Mouse (Mus musculus) layer of hippocampus, adult 11-12 months (tissue): ENCODE results near the gene Ppp1r27.
A peak's percentile ranks its signal among the peaks of the same experiment; 100 is the strongest.
"Not testable (repeated sequence)": the region's sequence is repeated elsewhere in the genome, so short reads cannot be mapped to it uniquely, and the experiment has no call there.

ENCODE experiments used
- DNase-seq: peaks from one replicate; pipeline ENCODE4 v3.0.0; 2022; ENCODE audit warnings: low spot score

Gene Ppp1r27

DNA sequence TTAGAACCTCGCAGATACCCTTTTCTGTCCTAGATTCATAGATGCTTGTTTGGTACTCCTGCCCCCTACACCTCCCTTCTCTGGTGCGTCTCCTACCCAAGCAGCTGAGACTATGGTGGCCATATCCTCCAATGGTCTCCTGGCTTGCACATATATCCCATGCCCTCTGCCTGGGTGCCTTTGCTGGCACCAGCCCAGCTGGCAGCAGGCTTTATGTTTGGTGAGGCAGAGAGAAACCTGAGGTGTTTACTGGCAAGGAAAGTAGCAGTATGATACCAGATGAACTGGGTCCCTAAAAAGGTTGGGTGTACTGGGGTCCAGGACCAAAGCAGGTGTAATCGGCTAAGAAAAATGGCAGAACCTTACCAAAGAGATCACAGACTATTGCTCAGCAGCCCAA lies 5.0 kb downstream of the Ppp1r27 start:
- DNase-seq, result no peak

DNA sequence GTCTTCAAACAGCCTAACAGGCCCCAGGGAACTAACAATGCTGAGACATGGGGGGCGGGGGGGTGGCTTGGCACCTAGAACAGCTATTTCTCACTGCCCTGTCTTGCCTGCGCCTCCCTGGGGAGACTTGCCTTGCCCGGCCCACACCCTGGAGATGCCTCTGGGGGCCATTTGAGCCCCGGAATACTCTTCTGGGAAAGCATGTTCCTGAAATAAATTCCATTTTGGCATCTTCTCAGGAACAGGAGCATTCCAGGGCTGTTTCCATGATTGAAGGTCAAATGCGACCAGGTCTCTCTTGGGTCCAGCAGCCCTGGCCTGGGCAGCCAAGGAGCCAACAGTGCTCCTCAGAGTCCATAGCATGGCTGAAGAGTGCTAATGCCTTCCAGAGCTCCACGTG lies 8.6 kb downstream of the Ppp1r27 start:
- no peak for DNase-seq

DNA sequence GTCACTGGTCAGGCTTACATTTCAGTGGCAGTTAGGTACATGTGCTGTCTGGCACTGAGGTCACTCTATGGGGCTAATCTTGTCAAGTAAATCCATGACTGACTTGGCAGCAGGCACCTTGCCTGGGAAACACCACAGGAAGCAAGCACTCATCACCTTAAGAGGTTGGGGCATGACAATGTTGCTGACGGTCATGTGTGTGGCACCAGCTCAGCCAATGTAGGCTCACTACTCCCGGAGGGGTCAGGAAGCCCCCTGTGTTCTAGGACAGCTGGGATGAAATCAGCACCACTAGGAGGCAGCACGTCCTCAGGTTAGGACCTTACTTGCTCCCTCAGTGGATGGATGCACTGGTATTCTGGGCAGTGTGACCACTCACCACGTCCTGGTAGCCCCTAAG lies 9.0 kb downstream of the Ppp1r27 start:
- DNase-seq, result no peak

DNA sequence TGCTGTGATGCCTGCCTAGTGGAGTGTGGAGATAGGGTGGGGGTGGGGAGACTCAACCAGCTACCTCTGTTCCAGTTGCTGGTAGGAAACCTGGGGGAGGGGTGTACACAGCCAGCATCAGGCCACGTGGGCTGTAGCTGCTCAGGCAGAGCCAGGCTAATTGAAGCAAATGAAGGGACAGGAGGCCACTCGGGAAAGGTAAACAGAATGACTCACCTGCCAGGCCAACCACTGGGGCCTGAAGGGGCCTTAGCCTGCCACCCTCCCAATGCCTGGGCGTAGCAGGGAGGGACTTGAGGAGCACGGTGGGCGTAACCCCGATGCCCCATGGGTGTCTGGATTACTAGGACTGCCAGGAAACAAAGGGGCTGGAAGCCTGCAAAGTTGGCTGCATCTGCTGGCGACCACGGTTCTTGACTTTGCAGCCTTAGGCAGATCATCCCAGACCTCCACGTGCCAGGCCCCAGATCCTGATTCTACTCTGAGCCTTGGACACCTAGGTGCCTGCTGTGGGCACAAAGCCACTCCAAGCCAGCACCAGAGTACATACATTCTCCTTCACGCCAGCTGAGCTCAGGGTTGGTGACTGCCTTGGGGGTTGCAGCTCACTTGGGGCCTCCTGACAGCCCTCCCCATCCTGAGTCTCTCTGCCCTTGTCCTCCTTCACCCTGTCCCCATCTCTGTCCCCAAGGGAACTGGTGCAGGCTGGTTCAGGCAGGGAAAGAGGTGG lies 11.5 kb downstream of the Ppp1r27 start:
- DNase-seq, result no peak

DNA sequence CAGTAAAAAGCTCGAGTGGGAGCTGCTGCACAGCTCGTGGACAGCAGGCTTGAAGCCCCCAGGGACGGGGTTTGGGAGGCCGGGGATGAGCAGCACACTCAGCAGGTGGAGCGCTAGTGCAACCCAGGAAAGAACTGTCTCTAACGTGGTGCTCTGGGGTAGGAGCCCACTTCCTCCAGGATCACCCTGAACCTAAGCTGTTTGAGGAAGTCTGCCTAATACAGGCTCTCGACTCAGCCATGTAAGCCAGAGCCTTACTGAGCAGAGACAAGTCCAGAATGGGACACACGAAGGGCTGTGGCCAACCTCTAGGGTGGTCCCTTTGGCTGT lies 12.0 kb downstream of the Ppp1r27 start:
- DNase-seq, result no peak

DNA sequence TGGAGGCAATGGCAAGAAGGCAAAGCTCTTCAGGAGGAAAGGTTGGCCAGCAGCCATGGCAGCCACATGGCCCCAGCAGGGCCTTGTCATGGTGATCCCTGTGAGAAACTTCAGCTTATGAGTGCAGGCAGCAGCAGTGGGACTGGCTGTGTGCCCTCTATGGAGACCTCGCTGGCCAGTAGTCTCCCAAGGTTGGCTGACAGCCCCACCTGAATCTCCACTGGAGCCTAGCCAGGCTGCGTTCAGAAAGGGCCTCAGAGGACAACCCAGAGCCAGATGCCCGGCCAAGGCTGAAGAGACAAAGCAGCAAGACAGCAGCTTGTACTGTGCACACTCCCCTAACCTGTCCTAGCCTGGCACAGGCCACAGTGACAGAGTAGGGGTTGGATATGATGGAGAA lies 12.4 kb downstream of the Ppp1r27 start:
- no peak for DNase-seq

DNA sequence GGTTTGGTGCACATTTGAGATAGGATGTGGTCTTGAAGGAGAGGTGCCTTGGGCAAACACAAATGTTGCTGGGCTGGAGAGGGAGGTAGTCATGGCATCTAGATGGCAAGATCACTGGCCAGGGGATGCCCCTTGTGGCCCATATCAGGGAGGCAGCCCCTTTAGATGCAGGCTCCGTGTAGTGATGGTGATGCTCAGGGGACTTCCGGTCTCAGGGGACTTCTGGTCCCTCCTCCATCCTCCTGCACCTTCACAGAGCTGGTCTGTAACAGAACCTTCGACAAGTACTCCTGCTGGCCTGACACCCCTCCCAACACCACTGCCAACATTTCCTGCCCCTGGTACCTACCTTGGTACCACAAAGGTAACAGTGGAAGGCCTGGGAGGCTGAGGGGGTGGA lies 15.1 kb downstream of the Ppp1r27 start:
- DNase-seq, result no peak

DNA sequence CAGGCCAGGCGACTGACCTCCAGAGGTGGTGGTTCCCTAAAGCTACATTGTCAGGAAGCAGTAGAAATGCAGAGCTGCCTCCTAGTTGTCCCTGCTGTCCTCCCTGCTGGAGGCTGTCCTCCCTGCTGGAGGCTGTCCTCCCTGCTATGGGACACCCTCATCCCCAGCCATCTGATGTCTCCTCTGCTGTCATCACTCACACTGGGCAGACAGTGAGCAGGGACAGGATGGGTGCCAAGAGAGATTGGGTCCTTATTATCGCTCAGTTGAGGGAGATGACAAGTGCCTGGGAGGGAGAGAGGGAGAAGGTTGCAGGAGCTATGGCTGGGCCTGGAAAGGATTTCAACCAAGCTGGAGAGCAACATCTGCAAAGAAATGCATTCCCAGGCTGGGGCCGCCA lies 15.8 kb downstream of the Ppp1r27 start:
- DNase-seq, result no peak

DNA sequence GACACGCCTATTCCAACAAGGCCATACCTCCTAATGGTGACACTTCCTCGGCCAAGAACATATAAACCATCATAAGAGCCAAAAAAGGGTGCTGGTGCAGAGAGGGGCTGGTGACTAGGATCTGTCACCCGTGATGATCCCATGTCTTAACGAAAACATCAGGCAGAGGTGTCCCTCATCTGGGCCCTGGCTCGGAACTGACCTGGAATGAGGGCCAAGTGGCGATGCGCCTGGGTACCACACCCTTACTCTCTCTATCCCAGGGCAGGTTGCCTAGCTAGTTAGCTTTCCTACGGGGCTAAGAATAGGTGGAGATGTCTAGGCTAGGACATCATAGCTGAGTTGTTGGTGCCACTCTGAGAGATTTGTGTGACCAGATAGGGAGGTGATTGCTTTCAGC lies 16.8 kb downstream of the Ppp1r27 start:
- DNase-seq, result no peak

DNA sequence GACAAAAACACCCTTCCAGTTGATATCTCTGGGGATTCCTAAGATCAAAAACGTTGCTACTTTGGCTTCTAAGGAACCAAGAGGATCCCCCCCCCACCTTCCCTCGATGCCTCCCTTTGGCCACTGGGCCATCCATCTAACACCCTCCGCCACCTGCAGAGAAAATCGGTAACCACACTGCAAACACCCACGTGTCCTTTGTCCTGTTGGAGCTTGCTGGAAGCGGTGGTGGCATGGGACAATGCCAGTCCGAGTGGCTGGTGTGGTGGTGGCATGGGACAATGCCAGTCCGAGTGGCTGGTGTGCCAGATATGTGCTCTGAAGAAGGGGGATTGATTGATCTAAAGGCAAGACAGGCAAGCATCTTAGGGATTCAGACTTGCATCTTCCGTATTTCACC lies 19.3 kb downstream of the Ppp1r27 start:
- DNase-seq, result no peak

DNA sequence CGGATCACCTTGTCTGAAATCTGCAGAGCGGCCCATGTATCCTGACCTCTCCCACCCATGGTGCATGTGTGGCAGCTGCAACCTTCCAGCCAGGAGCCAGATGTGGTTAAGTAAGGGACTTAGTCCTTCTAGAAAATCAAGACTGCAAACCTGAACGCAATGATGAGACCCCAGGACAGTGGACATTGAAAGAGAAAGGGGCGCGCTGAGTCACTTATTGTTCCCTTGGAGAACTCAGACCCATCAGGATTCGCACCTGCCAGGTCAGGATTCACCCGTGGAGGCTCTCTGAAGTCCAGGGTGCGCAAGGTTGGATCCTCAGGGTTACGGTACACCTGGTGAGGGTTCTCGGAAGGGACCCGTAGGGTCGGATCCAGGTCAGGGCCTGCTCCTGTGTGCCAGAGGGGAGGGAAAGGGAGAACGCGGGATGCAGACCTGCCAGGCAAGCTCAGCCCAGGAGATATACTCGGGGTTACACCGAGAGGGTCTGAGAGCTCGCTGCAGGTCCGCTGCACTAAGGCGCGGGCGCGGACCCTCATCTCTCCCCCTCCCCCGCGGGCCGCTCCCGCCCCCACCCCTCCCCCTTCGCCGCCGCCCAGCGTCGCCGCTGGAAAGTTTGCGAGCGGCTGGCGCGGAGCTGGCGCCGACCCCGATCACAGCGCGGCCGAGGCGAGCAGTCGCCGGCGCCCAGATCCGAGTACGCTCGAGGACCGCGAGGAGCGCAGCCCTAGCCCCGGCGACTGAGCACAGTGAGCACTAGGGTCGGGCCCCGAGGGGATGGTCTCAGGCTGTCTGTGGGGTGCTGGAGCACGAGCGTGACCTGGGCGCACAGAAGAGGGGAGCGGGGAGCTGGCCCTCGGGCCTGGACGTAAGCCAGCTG lies 20.6 kb downstream of the Ppp1r27 start, which contains the start of gene Gcgr:
Gene Gcgr, plus strand, starts transcription at position 615 of the 880 bp plus-strand sequence.
- no peak for DNase-seq

DNA sequence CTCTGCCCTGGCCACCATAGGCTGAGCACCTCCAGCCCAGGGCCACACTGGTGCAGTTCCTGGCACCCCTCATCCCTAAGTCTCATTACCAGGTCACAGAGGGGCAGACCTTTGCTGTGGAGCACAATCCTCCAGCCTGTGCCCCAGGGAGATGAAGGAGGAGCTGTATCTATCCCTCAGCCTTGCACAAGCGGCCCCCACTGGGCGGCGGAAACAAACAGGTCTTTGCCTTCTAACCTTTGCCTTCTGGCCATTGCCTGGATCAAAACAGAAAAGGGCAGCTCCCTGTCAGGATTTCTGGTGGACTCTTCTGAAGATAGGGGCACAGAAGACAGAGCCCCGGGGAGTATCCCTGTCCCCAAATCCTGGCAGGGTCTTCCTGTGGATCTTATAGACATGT lies 22.0 kb downstream of the Ppp1r27 start:
- no peak for DNase-seq

DNA sequence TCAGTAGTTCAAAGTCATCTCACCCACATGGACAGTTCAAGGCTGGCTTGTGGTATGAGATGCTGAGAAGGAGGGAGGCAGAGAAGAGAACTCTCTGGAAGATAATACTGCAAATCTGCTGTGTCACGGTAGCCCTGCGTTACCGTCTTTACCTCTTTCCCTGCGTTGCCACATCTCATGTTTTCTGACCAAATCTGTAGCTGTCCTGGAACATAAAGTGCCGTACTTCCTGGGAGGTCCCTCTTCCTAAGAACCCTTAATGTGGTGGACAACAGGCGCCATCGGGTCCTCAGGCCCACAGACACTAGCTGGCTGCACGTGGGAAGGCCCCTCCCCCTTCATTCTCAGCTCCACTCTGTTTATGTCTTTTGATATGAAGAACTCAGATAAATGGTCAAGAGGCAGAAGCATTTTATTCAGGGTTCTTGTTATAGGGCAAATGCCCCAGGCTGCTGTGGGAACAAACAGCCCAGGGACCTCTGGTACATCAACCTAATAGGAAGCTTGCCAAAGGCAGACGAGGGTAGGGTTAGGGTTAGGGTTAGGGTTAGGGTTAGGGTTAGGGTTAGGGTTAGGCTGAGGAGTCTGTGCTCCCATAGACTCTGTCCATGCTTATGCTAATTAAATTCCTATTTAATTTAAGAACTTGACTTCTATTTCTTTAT lies 23.1 kb downstream of the Ppp1r27 start:
- no peak for DNase-seq

DNA sequence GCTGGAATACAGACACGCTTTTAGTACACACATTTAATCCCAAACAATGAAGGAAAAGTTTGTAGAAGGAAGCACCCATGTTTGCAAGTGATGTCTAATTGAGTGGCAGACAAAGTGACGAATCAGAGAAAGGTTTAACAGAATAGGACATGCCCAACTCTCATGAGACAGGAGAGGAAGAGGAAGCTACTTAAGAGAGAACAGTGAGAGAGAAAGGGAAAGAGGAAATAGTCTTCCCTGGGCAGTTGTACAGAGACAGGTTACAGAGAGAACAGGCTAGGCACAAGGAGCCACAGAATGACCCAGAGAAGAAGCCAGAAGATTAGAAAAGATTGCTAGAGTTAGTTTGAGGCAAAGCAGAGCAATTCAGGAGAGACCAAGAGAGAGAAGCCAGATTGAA lies 25.0 kb downstream of the Ppp1r27 start:
- no peak for DNase-seq

DNA sequence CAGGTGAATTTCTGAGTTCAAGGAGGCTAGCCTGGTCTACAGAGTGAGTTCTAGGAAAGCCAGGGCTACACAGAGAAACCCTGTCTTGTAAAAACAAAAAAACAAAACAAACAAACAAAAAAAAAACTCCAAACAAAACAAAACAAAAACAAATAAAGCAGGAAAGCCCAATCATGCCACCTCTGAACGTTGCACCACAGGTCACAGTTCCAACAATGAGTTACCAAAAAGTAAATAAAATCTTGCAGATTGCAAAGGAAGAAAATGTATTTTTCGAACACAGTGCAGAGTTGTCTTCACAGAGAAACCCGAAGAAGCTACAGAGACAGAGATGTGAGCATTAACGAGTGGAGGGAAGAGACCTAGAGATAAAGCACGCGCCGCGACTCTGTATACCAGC lies 28.4 kb downstream of the Ppp1r27 start:
- DNase-seq, result no peak

DNA sequence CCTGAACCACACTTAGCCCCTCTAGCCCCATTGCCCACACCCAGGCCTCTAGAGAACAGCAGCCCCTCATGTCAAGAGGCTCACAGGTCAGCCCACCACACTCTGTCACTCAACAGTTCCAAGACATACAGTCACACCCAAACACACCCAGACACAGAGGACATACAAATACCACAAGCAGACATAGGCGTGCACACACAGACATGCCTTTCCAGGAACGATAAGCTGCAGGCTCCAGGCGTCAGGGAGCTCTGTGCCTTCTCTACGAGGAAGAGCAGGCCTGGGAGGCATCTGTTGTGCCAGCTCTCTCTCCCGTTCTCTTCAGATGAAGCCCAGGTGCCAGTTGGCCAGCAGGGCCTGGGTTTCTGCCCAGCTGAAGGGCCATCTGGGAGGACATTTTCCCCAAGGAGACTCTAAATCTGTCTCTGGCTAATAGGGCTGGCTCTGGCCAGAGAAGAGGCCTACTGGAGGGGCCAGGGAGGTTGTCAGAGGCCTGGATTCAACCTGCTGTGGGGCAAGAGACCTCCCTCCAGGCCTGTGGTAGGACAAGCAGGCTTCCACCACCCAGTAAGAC lies 29.9 kb downstream of the Ppp1r27 start:
- no peak for DNase-seq

DNA sequence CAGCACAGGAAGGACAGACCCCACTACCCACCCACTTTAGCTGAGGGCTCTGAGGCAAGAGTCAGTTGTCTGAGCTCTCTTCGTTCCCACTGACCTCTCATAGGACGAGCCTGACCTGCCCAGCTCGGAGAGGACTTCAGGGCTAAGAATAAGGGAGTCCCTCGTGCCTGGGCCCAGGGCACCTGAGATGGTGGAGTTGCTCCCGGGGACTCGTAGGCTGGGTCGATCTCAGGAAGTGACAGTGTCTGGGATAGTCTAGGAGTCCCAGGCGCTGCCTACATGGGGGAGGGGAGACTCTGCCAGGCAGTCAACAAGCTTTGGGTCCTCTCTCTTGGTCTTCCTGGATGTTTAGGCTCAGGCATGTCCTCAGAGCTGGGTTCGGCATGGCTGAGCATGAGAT lies 30.4 kb downstream of the Ppp1r27 start:
- DNase-seq, result no peak

DNA sequence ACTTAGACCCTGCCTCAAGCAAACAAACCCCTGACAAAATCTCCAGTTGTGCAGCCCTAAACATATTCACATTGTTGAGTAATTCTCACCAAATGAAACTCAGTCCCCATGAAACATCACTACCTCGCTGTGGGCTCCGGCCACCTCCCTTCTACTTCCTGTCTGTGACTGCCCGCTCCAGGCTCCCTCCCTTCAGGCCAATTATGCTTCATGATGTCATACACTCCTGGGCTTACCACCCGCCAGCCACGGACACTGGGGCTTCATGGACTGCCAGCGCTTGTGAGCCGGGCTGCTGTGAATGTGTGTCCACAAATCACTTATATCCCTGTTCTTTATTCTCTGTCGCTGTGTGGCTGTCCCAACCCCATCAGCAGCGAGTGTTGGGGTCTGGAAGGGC lies 31.2 kb downstream of the Ppp1r27 start:
- DNase-seq, result peak; percentile 28

DNA sequence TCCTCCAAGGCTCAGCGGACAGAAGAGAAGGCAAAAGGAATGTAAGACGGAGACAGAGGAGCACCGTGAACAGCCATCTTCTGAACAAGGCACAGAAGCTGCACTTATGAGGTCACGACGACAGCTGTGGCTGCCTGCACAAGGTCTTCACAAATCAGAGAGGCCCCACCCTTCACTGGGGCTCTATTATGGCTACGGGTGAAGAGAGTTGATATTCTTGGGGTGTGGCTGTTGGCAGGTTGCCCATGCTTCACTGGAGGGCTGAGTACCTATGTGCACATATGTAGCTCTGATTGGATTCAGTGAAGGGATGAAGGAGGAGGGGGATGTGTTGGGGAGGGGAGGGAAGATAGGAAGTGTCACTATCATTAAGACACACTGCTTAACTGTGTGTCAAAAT lies 32.4 kb downstream of the Ppp1r27 start:
- no peak for DNase-seq

DNA sequence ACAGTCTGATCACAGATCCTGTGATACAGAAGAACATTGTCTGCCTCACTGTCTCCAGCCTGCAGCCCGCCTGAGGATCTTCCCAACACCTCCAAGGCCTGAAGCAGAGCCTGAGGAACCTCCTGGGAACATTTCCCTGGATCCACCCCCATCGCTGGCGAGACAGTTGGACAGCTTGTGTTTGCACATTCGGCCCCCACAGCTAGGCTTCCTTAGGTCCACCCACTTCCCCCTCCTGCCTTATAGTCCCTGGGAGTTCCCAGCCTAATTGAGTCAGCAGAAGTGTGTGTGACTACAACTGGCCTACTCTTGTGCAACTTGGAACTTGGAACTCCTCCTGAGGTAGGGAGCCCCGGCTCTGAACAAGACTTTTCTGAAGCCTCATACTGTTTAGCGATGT lies 32.9 kb downstream of the Ppp1r27 start:
- DNase-seq, result peak; percentile 67

DNA sequence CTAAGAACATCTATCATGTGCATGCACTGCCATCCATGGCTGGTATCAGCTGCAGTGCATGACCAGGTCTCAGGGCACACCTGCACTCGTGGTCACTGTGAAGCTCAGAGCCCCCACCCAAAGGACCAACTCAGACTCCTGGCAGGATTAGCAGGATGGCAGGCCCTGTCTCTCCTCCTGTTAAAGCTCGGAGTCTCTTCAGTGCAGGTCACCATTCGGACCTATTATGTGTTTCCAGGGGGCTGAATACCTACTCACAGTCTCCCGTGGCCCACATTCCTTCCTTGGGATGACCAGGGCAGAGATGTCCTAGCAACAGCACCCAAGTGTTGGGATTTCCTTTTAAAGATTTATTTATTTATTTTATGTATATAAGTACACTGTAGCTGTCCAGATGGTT lies 33.8 kb downstream of the Ppp1r27 start:
- DNase-seq, result no peak

DNA sequence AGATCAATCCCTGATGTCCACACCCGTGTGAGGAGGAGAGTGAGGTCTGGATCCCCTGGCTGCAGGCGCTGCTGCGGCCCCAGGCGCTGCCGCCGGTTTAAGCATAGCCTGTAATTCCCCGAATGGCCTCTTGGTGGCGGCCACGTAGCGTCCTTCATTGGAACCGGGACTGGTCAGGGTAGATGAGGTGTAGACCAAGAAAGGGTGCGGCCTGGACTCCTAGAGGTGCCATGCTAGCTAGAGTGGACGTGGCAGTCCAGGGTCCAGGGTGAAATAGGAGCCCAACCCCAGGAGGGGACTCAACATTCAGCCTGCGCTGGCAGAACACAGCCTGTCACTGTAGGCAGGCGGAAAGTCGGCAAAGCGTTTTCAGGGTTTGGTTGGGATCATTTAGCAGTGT lies 35.3 kb downstream of the Ppp1r27 start:
- DNase-seq, result peak; percentile 84

DNA sequence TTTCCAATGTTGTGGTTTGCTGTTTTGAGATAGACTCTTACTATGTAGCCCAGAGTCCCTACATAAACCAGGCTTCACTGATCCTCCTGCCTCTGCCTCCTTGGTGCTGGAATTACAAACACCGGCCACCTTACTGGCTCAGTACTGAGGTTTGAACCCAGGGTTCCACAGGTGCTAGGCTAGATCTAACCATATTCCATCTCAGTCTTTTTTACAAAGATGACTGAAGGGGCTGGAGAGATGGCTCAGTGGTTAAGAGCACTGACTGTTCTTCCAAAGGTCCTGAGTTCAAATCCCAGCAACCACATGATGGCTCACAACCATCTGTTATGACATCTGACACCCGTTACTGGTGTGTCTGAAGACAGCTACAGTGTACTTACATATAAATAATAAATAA lies 36.7 kb downstream of the Ppp1r27 start:
- DNase-seq, result not testable (repeated sequence)
